Comparison of ENCODE assay signal across 8 mouse cellular contexts in the genomic region with DNA sequence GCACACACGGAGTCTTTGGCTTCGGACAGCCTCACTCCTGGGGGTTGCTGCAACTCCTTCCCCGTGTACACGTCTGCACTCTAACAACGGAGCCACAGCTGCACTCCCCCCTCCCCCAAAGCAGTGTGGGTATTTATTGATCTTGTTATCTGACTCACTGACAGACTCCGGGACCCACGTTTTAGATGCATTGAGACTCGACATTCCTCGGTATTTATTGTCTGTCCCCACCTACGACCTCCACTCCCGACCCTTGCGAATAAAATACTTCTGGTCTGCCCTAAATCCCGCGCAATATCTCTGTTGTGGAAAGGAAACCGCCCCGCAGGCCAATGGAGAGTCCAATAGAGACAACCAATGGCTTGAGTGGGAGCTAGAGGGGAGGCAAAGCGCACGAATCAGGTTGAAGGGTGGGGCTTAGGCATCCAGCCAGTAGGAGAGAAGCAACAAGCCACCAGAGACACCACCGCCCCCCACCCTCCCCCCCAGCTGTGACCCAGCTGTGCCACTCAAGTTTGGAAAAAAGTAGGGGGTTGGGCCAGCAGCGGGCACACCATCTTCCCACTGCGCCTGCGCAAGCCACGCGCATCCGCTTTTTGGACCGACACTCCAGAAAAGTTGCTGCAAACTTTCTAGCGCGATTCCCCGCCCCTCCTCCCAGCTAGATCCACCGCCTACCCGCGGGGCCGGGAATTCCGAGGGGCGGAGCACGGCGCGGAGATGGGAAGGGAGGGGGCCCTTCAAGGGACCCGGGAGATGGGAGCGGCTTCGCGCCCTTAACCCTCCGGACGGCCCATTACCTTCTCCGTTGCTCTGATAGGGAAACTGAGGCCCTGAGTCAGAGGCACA. TPM values are rescaled to one million over a fixed set of nuclear protein-coding genes. Genes with fewer than 3 reads are reported as not detected.
DNase-seq lines count a peak whose midpoint lies in the region; ATAC-seq and TF ChIP-seq lines count a peak whose summit lies in the region.

No protein-coding gene starts in this region.

- no peaks in the 10 kb centered on the region for H3K27me3 ChIP-seq in embryonic facial prominence, embryonic 15.5 days
- peaks cover 4% of the 10 kb centered on the region; the same call in 1 of the 2 replicates for H3K27me3 ChIP-seq in limb, embryonic 15.5 days
- H3K27me3 ChIP-seq in midbrain, postnatal 0 days (ENCODE audit: insufficient read depth, low read length) = peaks cover 8% of the 10 kb centered on the region

- TF ChIP-seq CTCF in midbrain, postnatal 0 days (IDR thresholded peaks at IDR 0.05) = no peak

- H3K4me1 ChIP-seq in embryonic facial prominence, embryonic 15.5 days = peaks cover 51% of the 10 kb centered on the region
- peaks cover 54% of the 10 kb centered on the region for H3K4me1 ChIP-seq in limb, embryonic 15.5 days
- H3K4me1 ChIP-seq in midbrain, postnatal 0 days (ENCODE audit: insufficient read depth, low read length) = peaks cover 14% of the 10 kb centered on the region

- DNase-seq in 416B (ENCODE audit: low read depth) = peak; percentile 98
- peak; percentile 98 for DNase-seq in adrenal gland, postnatal 10 days
- DNase-seq in heart, adult 8-10 months (ENCODE audit: low spot score) = peak; percentile 96
- DNase-seq in kidney, adult 8-10 months = peak; percentile 98
- DNase-seq in midbrain, postnatal 0 days (ENCODE audit: low spot score) = peak; percentile 95
- DNase-seq in spleen, postnatal 36 days (ENCODE audit: low spot score in 2 of 2) = peak; percentile 80 to 86

- peak overlapping the region; percentile 86 for H3K4me3 ChIP-seq in embryonic facial prominence, embryonic 15.5 days (replicated peaks)
- H3K4me3 ChIP-seq in limb, embryonic 15.5 days = peak overlapping the region; percentile 86
- peak overlapping the region; percentile 48 for H3K4me3 ChIP-seq in midbrain, postnatal 0 days (ENCODE audit: low read depth, low read length)

- peak overlapping the region; percentile 74 for H3K4me2 ChIP-seq in embryonic facial prominence, embryonic 15.5 days (replicated peaks)
- peak overlapping the region; percentile 88 for H3K4me2 ChIP-seq in limb, embryonic 15.5 days
- H3K4me2 ChIP-seq in midbrain, postnatal 0 days (ENCODE audit: low read depth, low read length, poor library complexity, severe bottlenecking) = peak overlapping the region; percentile 98

- peak overlapping the region; percentile 99 for H3K27ac ChIP-seq in embryonic facial prominence, embryonic 15.5 days (replicated peaks)
- peak overlapping the region; percentile 99 for H3K27ac ChIP-seq in limb, embryonic 15.5 days
- H3K27ac ChIP-seq in midbrain, postnatal 0 days (ENCODE audit: low read depth, low read length) = peak overlapping the region; percentile 51

- WGBS in embryonic facial prominence, embryonic 15.5 days = under 1% methylated on average over 45 of the region's 45 CpGs
- WGBS in limb, embryonic 15.5 days = under 1% methylated on average over 45 of the region's 45 CpGs
- 3% methylated on average over 40 of the region's 45 CpGs for WGBS in midbrain, postnatal 0 days

- peak overlapping the region; percentile 85 for H3K9ac ChIP-seq in embryonic facial prominence, embryonic 15.5 days
- peak overlapping the region; percentile 78 for H3K9ac ChIP-seq in limb, embryonic 15.5 days
- H3K9ac ChIP-seq in midbrain, postnatal 0 days (replicated peaks; ENCODE audit: low read length, poor library complexity, severe bottlenecking) = 0 out of 2 replicates have a peak overlapping the region, but pooled peaks have one; percentile 55

- peaks cover 18% of the 10 kb centered on the region for H3K36me3 ChIP-seq in embryonic facial prominence, embryonic 15.5 days
- peaks cover 38% of the 10 kb centered on the region for H3K36me3 ChIP-seq in limb, embryonic 15.5 days
- peaks cover 9% of the 10 kb centered on the region for H3K36me3 ChIP-seq in midbrain, postnatal 0 days (ENCODE audit: insufficient read depth, low read length)

- no peaks in the 10 kb centered on the region for H3K9me3 ChIP-seq in embryonic facial prominence, embryonic 15.5 days (replicated peaks)
- H3K9me3 ChIP-seq in limb, embryonic 15.5 days = no peaks in the 10 kb centered on the region
- no peaks in the 10 kb centered on the region for H3K9me3 ChIP-seq in midbrain, postnatal 0 days (ENCODE audit: low read length)

- ATAC-seq in embryonic facial prominence, embryonic 15.5 days (ENCODE audit: insufficient number of reproducible peaks, low FRiP score, low TSS enrichment, low read depth) = peak; percentile 86
- peak; percentile 84 for ATAC-seq in limb, embryonic 15.5 days (ENCODE audit: insufficient number of reproducible peaks, low FRiP score, low TSS enrichment, low read depth)
- peak; percentile 81 for ATAC-seq in midbrain, postnatal 0 days (ENCODE audit: low FRiP score)

RNA-seq across cellular contexts. Expression of a gene that starts 0.6 kb away (rescaled TPM):
- total RNA-seq in adrenal gland, postnatal 10 days (2021) = 10 to 100 TPM; 12.3 to 17.3 TPM
- 12.7 and 14.7 TPM in 2 replicates for polyA plus RNA-seq in embryonic facial prominence, embryonic 15.5 days (2015; fragmentation: Nextera tagmentation; extraction: Ambion mirVana)
- total RNA-seq in heart, adult 8-10 months (2022) = 1 to 10 TPM; 5.8 to 9.9 (median 7.8) TPM
- 11.5 and 13.5 TPM in 2 replicates for polyA plus RNA-seq in limb, embryonic 15.5 days (2015; fragmentation: Nextera tagmentation; extraction: Ambion mirVana)
- total RNA-seq in midbrain, postnatal 0 days (2014; rRNA removed) = 5.4 and 8.2 TPM in 2 replicates
- 1.2 and 1.4 TPM in 2 replicates for polyA plus RNA-seq in midbrain, postnatal 0 days (2015; fragmentation: Nextera tagmentation; extraction: Ambion mirVana)

RNA-seq across cellular contexts. Expression of a gene that starts 10.1 kb away (rescaled TPM):
- 10 to 100 TPM; 51.8 to 93.9 TPM for total RNA-seq in adrenal gland, postnatal 10 days (2021)
- 42.4 and 60.4 TPM in 2 replicates for polyA plus RNA-seq in embryonic facial prominence, embryonic 15.5 days (2015; fragmentation: Nextera tagmentation; extraction: Ambion mirVana)
- 100 to 1,000 TPM; 532 to 655 (median 581) TPM for total RNA-seq in heart, adult 8-10 months (2022)
- polyA plus RNA-seq in limb, embryonic 15.5 days (2015; fragmentation: Nextera tagmentation; extraction: Ambion mirVana) = 32.5 and 64.0 TPM in 2 replicates
- total RNA-seq in midbrain, postnatal 0 days (2014; rRNA removed) = 12.3 and 32.1 TPM in 2 replicates
- polyA plus RNA-seq in midbrain, postnatal 0 days (2015; fragmentation: Nextera tagmentation; extraction: Ambion mirVana) = 4.0 and 5.1 TPM in 2 replicates

RNA-seq across cellular contexts. Expression of a gene that starts 17.7 kb away (rescaled TPM):
- total RNA-seq in adrenal gland, postnatal 10 days (2021) = 10 to 100 TPM; 43.5 to 48.4 TPM
- polyA plus RNA-seq in embryonic facial prominence, embryonic 15.5 days (2015; fragmentation: Nextera tagmentation; extraction: Ambion mirVana) = 18.7 and 20.1 TPM in 2 replicates
- total RNA-seq in heart, adult 8-10 months (2022) = 10 to 100 TPM; 49.9 to 57.5 (median 54.0) TPM
- 15.0 and 15.5 TPM in 2 replicates for polyA plus RNA-seq in limb, embryonic 15.5 days (2015; fragmentation: Nextera tagmentation; extraction: Ambion mirVana)
- 134 and 136 TPM in 2 replicates for total RNA-seq in midbrain, postnatal 0 days (2014; rRNA removed)
- 33.1 and 35.4 TPM in 2 replicates for polyA plus RNA-seq in midbrain, postnatal 0 days (2015; fragmentation: Nextera tagmentation; extraction: Ambion mirVana)

RNA-seq across cellular contexts. Expression of a gene that starts 24.4 kb away (rescaled TPM):
- under 1 TPM; 0.21 to 0.24 TPM for total RNA-seq in adrenal gland, postnatal 10 days (2021)
- polyA plus RNA-seq in embryonic facial prominence, embryonic 15.5 days (2015; fragmentation: Nextera tagmentation; extraction: Ambion mirVana) = 1.9 and 2.3 TPM in 2 replicates
- not detected for total RNA-seq in heart, adult 8-10 months (2022)
- polyA plus RNA-seq in limb, embryonic 15.5 days (2015; fragmentation: Nextera tagmentation; extraction: Ambion mirVana) = 2.4 and 2.6 TPM in 2 replicates
- 9.4 and 9.6 TPM in 2 replicates for total RNA-seq in midbrain, postnatal 0 days (2014; rRNA removed)
- 12.7 and 12.9 TPM in 2 replicates for polyA plus RNA-seq in midbrain, postnatal 0 days (2015; fragmentation: Nextera tagmentation; extraction: Ambion mirVana)

RNA-seq across cellular contexts. Expression of a gene that starts 25.9 kb away (rescaled TPM):
- 10 to 100 TPM; 10.7 to 11.1 TPM for total RNA-seq in adrenal gland, postnatal 10 days (2021)
- polyA plus RNA-seq in embryonic facial prominence, embryonic 15.5 days (2015; fragmentation: Nextera tagmentation; extraction: Ambion mirVana) = 14.7 and 16.3 TPM in 2 replicates
- total RNA-seq in heart, adult 8-10 months (2022) = 1 to 10 TPM; 4.2 to 6.0 (median 5.3) TPM
- 16.1 and 16.9 TPM in 2 replicates for polyA plus RNA-seq in limb, embryonic 15.5 days (2015; fragmentation: Nextera tagmentation; extraction: Ambion mirVana)
- total RNA-seq in midbrain, postnatal 0 days (2014; rRNA removed) = 19.8 and 20.6 TPM in 2 replicates
- 9.9 and 11.6 TPM in 2 replicates for polyA plus RNA-seq in midbrain, postnatal 0 days (2015; fragmentation: Nextera tagmentation; extraction: Ambion mirVana)

Comparison
In these comparisons a context has a peak if more than half of its experiments do, and no peak if none do; other contexts are left out.
1. Peak in every context shown above with its lines: DNase-seq, ATAC-seq, H3K4me3 ChIP-seq and H3K27ac ChIP-seq.
2. RNA of a gene that starts 10.1 kb away (total RNA-seq): 532 to 655 TPM in heart, adult 8-10 months; 51.8 to 93.9 TPM in adrenal gland, postnatal 10 days and 12.3 to 32.1 TPM in midbrain, postnatal 0 days; every median in the first group is over 4 times any median in the second.